Mouse (Mus musculus) small intestine, adult 2 months (tissue): ENCODE data around the gene Anapc2. TPM values are rescaled to one million over a fixed set of nuclear protein-coding genes. Genes with fewer than 3 reads are reported as not detected.
"Not testable (repeated sequence)": the region's sequence is repeated elsewhere in the genome, so short reads cannot be mapped to it uniquely, and the experiment has no call there.

Experiments used
- H3K27ac ChIP-seq: fragments of 200-500 bp; 2 replicates; pipeline ENCODE4 v1.5.1; 2012; ENCODE audit warnings: low read depth, low read length, control low read depth, inconsistent platforms; ENCODE audit not compliant: insufficient read depth
- H3K27me3 ChIP-seq: fragments of 200-500 bp; 2 replicates; pipeline ENCODE4 v1.6.1; 2012; ENCODE audit warnings: mild to moderate bottlenecking, moderate library complexity, low read length, inconsistent platforms; ENCODE audit not compliant: control insufficient read depth, insufficient read depth
- H3K36me3 ChIP-seq: fragments of 200-500 bp; 2 replicates; pipeline ENCODE4 v1.6.1; 2012; ENCODE audit warnings: mild to moderate bottlenecking, low read length, control low read depth, inconsistent platforms; ENCODE audit not compliant: control insufficient read depth, insufficient read depth
- H3K4me1 ChIP-seq: fragments of 200-500 bp; 2 replicates; pipeline ENCODE4 v1.6.1; 2012; ENCODE audit warnings: low read length, inconsistent platforms, mixed read lengths; ENCODE audit not compliant: control insufficient read depth, insufficient read depth, insufficient read length
- H3K4me3 ChIP-seq: fragments of 200-500 bp; 2 replicates; pipeline ENCODE4 v1.5.1; 2012; ENCODE audit warnings: low read depth, mild to moderate bottlenecking, control low read depth, inconsistent platforms, low read length, moderate library complexity
- CTCF ChIP-seq: fragments of 200-500 bp; IDR thresholded peaks from 2 replicates; pipeline ENCODE4 v1.5.1; 2012; ENCODE audit warnings: low read depth, mild to moderate bottlenecking, control low read depth, inconsistent platforms, low read length, moderate library complexity, mixed read lengths; ENCODE audit not compliant: insufficient replicate concordance, insufficient read length; ENCODE audit errors: extremely low read depth
- POLR2A ChIP-seq: fragments of 200-500 bp; IDR thresholded peaks from 2 replicates; pipeline ENCODE4 v1.6.1; 2012; ENCODE audit warnings: low read depth, mild to moderate bottlenecking, control low read depth, inconsistent platforms, low read length, moderate library complexity
- WGBS: fragments of 180-500 bp; shearing (Covaris S2); methylation state at CpG from one replicate; pipeline ENCODE4 v1.1.7; 2018; 5-methylcytosine and 5-hydroxymethylcytosine counted together
- polyA plus RNA-seq: library from polyadenylated mRNA; depleted of rRNA; stranded (reverse); fragments of >200 nt; gene quantifications from 2 replicates; pipeline ENCODE4 v1.2.3, GENCODE M21; 2012

The Anapc2 gene
- polyA plus RNA-seq, 1 experiment: 71.6 TPM

DNA sequence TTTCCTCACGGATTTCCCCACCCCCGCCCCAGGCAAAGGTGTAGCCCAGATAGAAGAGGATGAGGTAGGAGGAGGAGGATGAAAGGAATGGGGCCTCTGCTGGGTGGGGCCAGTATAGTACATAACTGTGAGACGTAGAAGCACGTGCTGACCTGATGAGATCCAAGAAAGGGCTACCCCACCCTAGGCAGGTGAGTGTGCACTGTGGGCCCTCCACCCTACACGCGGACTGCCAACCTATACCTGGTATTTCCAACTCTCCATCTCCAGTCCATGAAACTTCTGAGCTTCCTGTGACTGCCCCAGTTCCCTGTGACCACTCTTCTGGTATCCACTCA is 30.9 kb upstream of the Anapc2 start:
- H3K27me3 ChIP-seq: no peaks in the 10 kb centered on the region; the same call in 1 of the 2 replicates
- peak overlapping the region; percentile 70 for H3K4me3 ChIP-seq
- H3K36me3 ChIP-seq: no peaks in the 10 kb centered on the region; the same call in 1 of the 2 replicates
- no peak for TF ChIP-seq POLR2A
- no peak for TF ChIP-seq CTCF
- peak overlapping the region; percentile 31; the same call in 1 of the 2 replicates for H3K27ac ChIP-seq
- 11% methylated on average over 6 of the region's 6 CpGs for WGBS
- H3K4me1 ChIP-seq: peaks cover 32% of the 10 kb centered on the region

DNA sequence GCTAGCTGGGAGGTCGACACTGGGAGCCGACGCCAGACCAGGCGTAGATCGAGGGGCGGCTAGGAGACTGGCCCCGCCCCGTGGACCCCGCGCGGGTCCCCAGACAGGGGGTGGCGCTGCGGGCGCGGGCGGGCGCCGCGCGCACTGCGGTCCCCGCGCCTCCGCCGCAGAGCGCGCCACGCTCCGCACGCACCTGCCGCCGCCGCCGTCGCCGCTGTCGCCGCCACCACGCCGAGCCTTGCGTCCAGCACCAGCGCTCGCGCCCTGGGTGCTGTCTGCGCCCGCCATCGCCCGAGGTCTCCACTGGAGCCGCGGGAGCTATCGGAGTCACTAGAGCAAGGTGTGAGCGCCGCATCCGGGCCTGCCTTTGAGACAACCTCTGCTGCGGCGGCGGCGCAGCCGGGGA is 30.2 kb upstream of the Anapc2 start, which contains the start of the genes Rnf208 and Cysrt1:
Rnf208 (plus strand) TSS at position 155 of the 406 bp plus-strand sequence.
Cysrt1 (minus strand) TSS at position 352 of the 406 bp plus-strand sequence.
- H3K36me3 ChIP-seq: no peaks in the 10 kb centered on the region; the same call in 1 of the 2 replicates
- H3K4me3 ChIP-seq: peak within 1 kb of the TSS; percentile 70
- peaks cover 38% of the 10 kb centered on the region for H3K4me1 ChIP-seq
- under 1% methylated on average over 55 of the region's 59 CpGs for WGBS
- TF ChIP-seq CTCF: no peak
- no peak for TF ChIP-seq POLR2A
- peak within 1 kb of the TSS; percentile 31; the same call in 1 of the 2 replicates for H3K27ac ChIP-seq
- no peaks in the 10 kb centered on the region; the same call in 1 of the 2 replicates for H3K27me3 ChIP-seq

DNA sequence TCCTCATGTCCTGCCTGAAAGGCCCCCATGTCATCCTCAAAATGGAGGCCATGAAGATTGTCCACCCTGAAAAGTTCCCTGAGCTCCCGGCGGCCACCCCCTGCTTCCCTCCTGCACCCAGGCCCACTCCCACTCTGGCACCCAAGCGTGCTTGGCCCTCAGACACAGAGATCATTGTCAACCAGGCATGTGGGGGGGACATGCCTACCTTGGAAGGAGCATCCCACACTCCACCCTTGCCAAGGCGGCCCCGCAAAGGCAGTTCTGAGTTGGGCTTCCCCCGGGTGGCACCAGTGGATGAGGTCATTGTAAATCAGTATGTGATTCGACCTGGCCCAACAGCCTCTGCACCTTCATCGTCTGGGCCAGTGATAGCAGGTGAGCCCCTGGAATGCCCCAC is 28.9 kb upstream of the Anapc2 start:
- WGBS: 83% methylated on average over 8 of the region's 8 CpGs
- Histone ChIP-seq H3K27ac (no peak overlapping the region), H3K36me3 (peaks cover 5% of the 10 kb centered on the region; the same call in 1 of the 2 replicates), H3K4me1 (peaks cover 28% of the 10 kb centered on the region), H3K27me3 (no peaks in the 10 kb centered on the region; the same call in 1 of the 2 replicates), H3K4me3 (no peak overlapping the region)
- no peak for TF ChIP-seq CTCF
- no peak for TF ChIP-seq POLR2A

- H3K27me3 ChIP-seq: no peaks in the 10 kb centered on the region; the same call in 1 of the 2 replicates
- TF ChIP-seq CTCF (no peak), POLR2A (no peak)
- H3K4me3 ChIP-seq: no peak overlapping the region
- 88% methylated on average over 4 of the region's 4 CpGs for WGBS
- peaks cover 10% of the 10 kb centered on the region for H3K36me3 ChIP-seq
- H3K4me1 ChIP-seq: peaks cover 28% of the 10 kb centered on the region
- H3K27ac ChIP-seq: no peak overlapping the region
These were observed 28.1 kb upstream of the Anapc2 start for GRCm38 (mm10) chr2:25244144-25244543.

- no peaks in the 10 kb centered on the region; the same call in 1 of the 2 replicates for H3K27me3 ChIP-seq
- TF ChIP-seq CTCF (no peak), POLR2A (peak; percentile 68; the same call in 1 of the 2 replicates)
- 43% methylated on average over 10 of the region's 10 CpGs for WGBS
- H3K27ac ChIP-seq: peak within 1 kb of the TSS; percentile 85
- peak within 1 kb of the TSS; percentile 53 for H3K4me3 ChIP-seq
- H3K36me3 ChIP-seq: peaks cover 23% of the 10 kb centered on the region
- H3K4me1 ChIP-seq: peaks cover 18% of the 10 kb centered on the region
These were observed 25.9 kb upstream of the Anapc2 start, which contains the start of gene AL732309.1 for GRCm38 (mm10) chr2:25246183-25247072. TSS of gene AL732309.1 (minus strand) at chr2:25246863.

GRCm38 (mm10) chr2:25252331-25252730 is 19.9 kb upstream of the Anapc2 start:
- WGBS: 65% methylated on average over 1 of the region's 1 CpGs
- no peaks in the 10 kb centered on the region for H3K27me3 ChIP-seq
- peaks cover 5% of the 10 kb centered on the region for H3K4me1 ChIP-seq
- no peak overlapping the region for H3K27ac ChIP-seq
- H3K36me3 ChIP-seq: peaks cover 26% of the 10 kb centered on the region
- no peak for TF ChIP-seq POLR2A
- peak; percentile 38; the same call in 1 of the 2 replicates for TF ChIP-seq CTCF
- H3K4me3 ChIP-seq: no peak overlapping the region

- Histone ChIP-seq H3K27me3 (no peaks in the 10 kb centered on the region), H3K27ac (peak within 1 kb of the TSS; percentile 69), H3K36me3 (peaks cover 7% of the 10 kb centered on the region), H3K4me1 (peaks cover 5% of the 10 kb centered on the region), H3K4me3 (peak within 1 kb of the TSS; percentile 98)
- WGBS: under 1% methylated on average over 39 of the region's 39 CpGs
- TF ChIP-seq CTCF: no peak
- TF ChIP-seq POLR2A: no peak; the same call in 1 of the 2 replicates
These were observed 16.9 kb upstream of the Anapc2 start, which contains the start of gene Tmem203 for GRCm38 (mm10) chr2:25255284-25255779. TSS of gene Tmem203 (plus strand) at chr2:25255439.

- H3K4me3 ChIP-seq, H3K27me3 ChIP-seq, H3K4me1 ChIP-seq, H3K27ac ChIP-seq, H3K36me3 ChIP-seq: not testable (repeated sequence)
- 22% methylated on average over 12 of the region's 12 CpGs for WGBS
These were observed 15.7 kb upstream of the Anapc2 start for GRCm38 (mm10) chr2:25256443-25257109.

- not testable (repeated sequence) for H3K27ac ChIP-seq, H3K4me3 ChIP-seq, H3K36me3 ChIP-seq, H3K27me3 ChIP-seq, H3K4me1 ChIP-seq
- WGBS: 80% methylated on average over 5 of the region's 5 CpGs
These were observed 15.0 kb upstream of the Anapc2 start for GRCm38 (mm10) chr2:25257250-25257649.
